Mouse (Mus musculus): ENCODE measurements around the gene Trex2.
"Not testable (repeated sequence)": the region's sequence is repeated elsewhere in the genome, so short reads cannot be mapped to it uniquely, and the experiment has no call there.

Gene Trex2

GRCm38 (mm10) chrX:73430036-73430435 is 5.1 kb downstream of the Trex2 start:
- DNase-seq (ENCODE audit: low read depth): no peak

GRCm38 (mm10) chrX:73412767-73413166 is 22.4 kb downstream of the Trex2 start:
- DNase-seq (ENCODE audit: low read depth): no peak

DNA sequence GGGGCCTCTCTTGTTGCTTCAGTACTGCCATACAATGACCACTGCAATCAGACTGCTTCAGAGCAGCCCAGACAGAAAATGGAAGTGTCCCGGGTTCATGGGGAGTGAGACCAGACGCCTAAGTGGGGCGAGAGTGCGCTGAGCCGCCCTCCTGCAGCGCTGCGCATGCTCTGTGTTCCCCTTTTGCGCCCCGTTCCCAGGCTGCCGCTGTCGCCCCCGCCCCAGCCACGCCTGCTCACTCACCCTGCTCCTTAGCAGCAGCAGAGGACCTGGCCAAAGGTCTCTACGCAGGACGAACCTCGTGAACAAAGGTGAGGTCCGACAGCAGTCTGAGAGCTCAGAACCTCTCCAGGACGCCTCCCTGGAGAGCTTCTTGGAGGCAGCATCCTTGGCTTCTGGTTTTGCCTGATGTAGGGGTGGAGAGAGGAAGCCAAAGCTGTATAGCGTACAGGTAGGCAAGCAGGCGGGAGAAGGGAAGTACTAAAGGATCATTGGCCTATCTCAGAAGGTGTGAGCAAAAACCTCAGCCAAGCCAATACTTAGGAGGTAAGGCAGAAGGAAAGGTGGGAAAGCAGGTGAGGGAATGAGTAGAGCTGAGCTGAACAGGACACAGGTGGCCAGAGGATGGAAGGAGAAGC is 24.1 kb downstream of the Trex2 start, which contains the start of gene Zfp92:
Zfp92 (plus strand) TSS at position 217 of the 638 bp plus-strand sequence.
- no peak for DNase-seq (ENCODE audit: low read depth)

GRCm38 (mm10) chrX:73401616-73402015 is 33.5 kb downstream of the Trex2 start:
- no peak for DNase-seq (ENCODE audit: low read depth)

- DNase-seq (ENCODE audit: low read depth): no peak
These were observed 34.2 kb downstream of the Trex2 start for GRCm38 (mm10) chrX:73400951-73401350.

GRCm38 (mm10) chrX:73398636-73399035 is 36.5 kb downstream of the Trex2 start, which contains the start of gene Gm18336:
Gene Gm18336 (minus strand): TSS chrX:73398736.
- DNase-seq (ENCODE audit: low read depth): not testable (repeated sequence)

GRCm38 (mm10) chrX:73396446-73396845 is 38.7 kb downstream of the Trex2 start:
- DNase-seq (ENCODE audit: low read depth): no peak

DNA sequence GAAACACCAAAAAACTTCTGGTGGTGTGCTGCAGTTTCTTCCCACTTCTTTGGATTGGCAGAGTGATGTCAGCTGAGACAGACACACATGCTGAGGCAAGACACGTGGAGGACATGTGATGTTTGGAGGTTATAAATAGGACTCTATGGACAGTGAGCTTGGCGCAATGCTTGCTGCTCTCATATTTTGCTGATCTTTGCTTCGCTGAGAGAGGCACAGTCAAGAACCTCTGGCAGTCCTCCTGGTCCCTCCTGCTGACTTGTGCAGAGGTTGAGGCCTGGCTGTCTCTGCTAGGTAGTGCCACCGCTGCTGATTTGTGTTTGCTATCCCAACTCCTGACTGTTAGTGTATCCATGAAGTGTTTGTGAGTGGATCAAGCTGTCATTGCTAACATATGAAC is 43.7 kb downstream of the Trex2 start:
- no peak for DNase-seq (ENCODE audit: low read depth)

DNA sequence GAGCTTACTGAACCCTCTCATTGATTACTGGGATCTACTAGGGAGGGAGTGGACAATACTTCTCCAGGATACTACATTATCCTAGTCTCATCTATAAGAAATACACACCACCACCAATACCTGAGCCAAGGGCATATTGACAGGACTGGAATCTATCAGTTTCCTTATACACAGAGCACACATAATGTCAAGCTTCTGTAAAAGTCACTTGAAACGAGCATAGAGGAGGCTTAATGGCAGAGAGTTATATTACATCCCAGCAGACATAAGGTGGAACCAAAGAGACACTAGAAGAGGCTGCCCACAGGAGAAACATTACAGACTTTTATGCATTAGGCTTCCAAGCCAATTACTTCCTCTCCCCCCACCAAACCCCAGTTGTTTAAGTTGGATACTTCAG is 50.2 kb downstream of the Trex2 start:
- no peak for DNase-seq (ENCODE audit: low read depth)

GRCm38 (mm10) chrX:73384419-73384818 is 50.7 kb downstream of the Trex2 start:
- no peak for DNase-seq (ENCODE audit: low read depth)
